Comparison of ENCODE assay signal across 8 mouse cellular contexts in genomic region chrX:159372753-159373144, GRCm38 (mm10). TPM values are rescaled to one million over a fixed set of nuclear protein-coding genes. Genes with fewer than 3 reads are reported as not detected.
DNase-seq lines count a peak whose midpoint lies in the region; ATAC-seq and TF ChIP-seq lines count a peak whose summit lies in the region.

No protein-coding gene starts in this region.

- WGBS in liver, embryonic 13.5 days (ENCODE audit: insufficient replicate concordance): 14% methylated on average over 9 of the region's 9 CpGs

- TF ChIP-seq POLR2A in testis, adult 2 months (IDR thresholded peaks at IDR 0.05; ENCODE audit: control insufficient read depth, low read depth, low read length): no peak

- no peak for ATAC-seq in liver, embryonic 13.5 days (ENCODE audit: low read depth)

- DNase-seq in embryo, embryonic 10.5 days (ENCODE audit: low spot score): peak; percentile 1
- DNase-seq in embryo, embryonic 9.5 days (ENCODE audit: extremely low spot score): no peak
- DNase-seq in testis, postnatal 10 days (ENCODE audit: low spot score): no peak
- no peak for DNase-seq in liver, embryonic 13.5 days
- no peak for DNase-seq in cerebellum, adult 9-11 months
- DNase-seq in testis, postnatal 14 days (ENCODE audit: low spot score): no peak
- DNase-seq in urinary bladder, postnatal 4 days (ENCODE audit: low spot score in 2 of 2): no peak

- H3K4me2 ChIP-seq in liver, embryonic 13.5 days: peak overlapping the region; percentile 72

- no peak for TF ChIP-seq CTCF in testis, adult 2 months (IDR thresholded peaks at IDR 0.05; ENCODE audit: control insufficient read depth, insufficient read depth, insufficient replicate concordance, low read depth, low read length)

- H3K36me3 ChIP-seq in testis, adult 2 months (ENCODE audit: control insufficient read depth, insufficient read depth, low read length): no peaks in the 10 kb centered on the region
- peaks cover 14% of the 10 kb centered on the region for H3K36me3 ChIP-seq in liver, embryonic 13.5 days

- peak overlapping the region; percentile 82 for H3K9ac ChIP-seq in liver, embryonic 13.5 days

- H3K9me3 ChIP-seq in liver, embryonic 13.5 days (replicated peaks): no peaks in the 10 kb centered on the region

- H3K27me3 ChIP-seq in testis, adult 2 months (ENCODE audit: control insufficient read depth, insufficient read depth, low read length): no peaks in the 10 kb centered on the region
- H3K27me3 ChIP-seq in liver, embryonic 13.5 days: no peaks in the 10 kb centered on the region

- H3K4me3 ChIP-seq in testis, adult 2 months (ENCODE audit: control insufficient read depth, low read depth, low read length): peak overlapping the region; percentile 80
- H3K4me3 ChIP-seq in liver, embryonic 13.5 days (replicated peaks): peak overlapping the region; percentile 80

- H3K27ac ChIP-seq in testis, adult 2 months (ENCODE audit: control insufficient read depth, insufficient read depth, low read depth, low read length): peak overlapping the region; percentile 22; the same call in 1 of the 2 replicates
- H3K27ac ChIP-seq in liver, embryonic 13.5 days: peak overlapping the region; percentile 74; the same call in 1 of the 2 replicates

- H3K4me1 ChIP-seq in testis, adult 2 months (ENCODE audit: control insufficient read depth, insufficient read depth, low read length): no peaks in the 10 kb centered on the region
- H3K4me1 ChIP-seq in liver, embryonic 13.5 days (replicated peaks): peaks cover 28% of the 10 kb centered on the region

RNA-seq across cellular contexts. Expression of gene Eif1ax, which starts 0.8 kb away (rescaled TPM):
- 48.4 and 62.9 TPM in 2 replicates for polyA plus RNA-seq in testis, adult 2 months (2012; rRNA removed)
- 104 and 119 TPM in 2 replicates for polyA plus RNA-seq in liver, embryonic 13.5 days (2015; fragmentation: Nextera tagmentation; extraction: Ambion mirVana)

RNA-seq across cellular contexts. Expression of gene Map7d2, which starts 41.6 kb away (rescaled TPM):
- 0.78 and 0.99 TPM in 2 replicates for polyA plus RNA-seq in testis, adult 2 months (2012; rRNA removed)
- 0.08 and 0.10 TPM in 2 replicates for polyA plus RNA-seq in liver, embryonic 13.5 days (2015; fragmentation: Nextera tagmentation; extraction: Ambion mirVana)
